Mouse (Mus musculus) neural tube, embryonic 14.5 days (tissue): ENCODE measurements around the gene Prss57. TPM values are rescaled to one million over a fixed set of nuclear protein-coding genes. Genes with fewer than 3 reads are reported as not detected.

ENCODE experiments used
- ATAC-seq: fragments of 200-750 bp; cut with Nextera tagmentation; 2 replicates; pipeline ENCODE4 v1.8.0; 2017; ENCODE audit warnings: low read depth, mild to moderate bottlenecking, moderate TSS enrichment, moderate library complexity
- H3K27ac ChIP-seq: fragments of 300-500 bp; sonication (generic); 2 replicates; pipeline ENCODE4 v1.5.1; 2014; ENCODE audit warnings: low read depth, mild to moderate bottlenecking, control low read depth, low read length, moderate library complexity, mixed read lengths
- H3K27me3 ChIP-seq: fragments of 300-500 bp; sonication (generic); 2 replicates; pipeline ENCODE4 v1.6.1; 2014; ENCODE audit warnings: low read length; ENCODE audit not compliant: control insufficient read depth, insufficient read depth
- H3K36me3 ChIP-seq: fragments of 300-500 bp; sonication (generic); 2 replicates; pipeline ENCODE4 v1.6.1; 2014; ENCODE audit warnings: low read length, mixed read lengths; ENCODE audit not compliant: control insufficient read depth, insufficient read depth
- H3K4me1 ChIP-seq: fragments of 300-500 bp; sonication (generic); 2 replicates; pipeline ENCODE4 v1.6.1; 2014; ENCODE audit warnings: low read length; ENCODE audit not compliant: control insufficient read depth, insufficient read depth
- H3K4me2 ChIP-seq: fragments of 300-500 bp; sonication (generic); 2 replicates; pipeline ENCODE4 v1.6.1; 2014; ENCODE audit warnings: mild to moderate bottlenecking, low read depth, low read length, control low read depth
- H3K4me3 ChIP-seq: fragments of 300-500 bp; sonication (generic); 2 replicates; pipeline ENCODE4 v1.5.1; 2014; ENCODE audit warnings: low read depth, low read length, control low read depth, mixed read lengths
- H3K9ac ChIP-seq: fragments of 300-500 bp; sonication (generic); replicated peaks from 2 replicates; pipeline ENCODE4 v1.6.1; 2014; ENCODE audit warnings: low read depth, mild to moderate bottlenecking, control low read depth, low read length, mixed read lengths
- H3K9me3 ChIP-seq: fragments of 300-500 bp; sonication (generic); 2 replicates; pipeline ENCODE4 v1.6.1; 2016; ENCODE audit warnings: low read length; ENCODE audit not compliant: control insufficient read depth
- WGBS: fragments of 180-500 bp; shearing (Covaris S2); extraction: QIAGEN DNeasy Blood & Tissue Kit; methylation state at CpG from one replicate; pipeline ENCODE4 v1.1.7; 2014; 5-methylcytosine and 5-hydroxymethylcytosine counted together
- polyA plus RNA-seq: library from polyadenylated mRNA; unstranded; fragments of >200 nt; fragmentation: Nextera tagmentation; extraction: Ambion mirVana; gene quantifications from 2 replicates; pipeline ENCODE4 v1.2.1, GENCODE M21; 2014

Prss57 gene
- polyA plus RNA-seq, 1 experiment from 2014 or later, result not detected

DNA sequence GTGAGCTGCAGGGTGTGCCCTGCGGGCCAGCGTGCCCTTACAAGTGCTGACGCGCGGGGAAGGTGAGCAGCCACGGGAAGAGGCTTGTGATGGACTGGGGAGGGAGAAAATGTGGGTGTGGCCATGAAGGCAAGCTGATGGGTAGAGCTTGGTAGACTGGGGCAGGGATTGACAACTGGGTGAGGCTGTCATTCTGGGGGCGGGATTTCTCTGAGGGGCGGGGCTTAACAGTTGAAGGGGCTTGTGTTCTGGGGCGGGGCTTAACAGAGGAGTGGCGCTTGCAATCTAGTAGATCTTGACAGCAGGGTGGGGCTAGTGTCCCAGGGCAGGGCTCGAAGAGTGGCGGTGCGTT lies 10.1 kb downstream of the Prss57 start:
- H3K9me3 ChIP-seq, result no peaks in the 10 kb centered on the region
- 0% methylated on average over 13 of the region's 13 CpGs for WGBS
- H3K27ac ChIP-seq, result no peak overlapping the region
- H3K4me3 ChIP-seq, result peak overlapping the region; percentile 35
- H3K27me3 ChIP-seq, result peaks cover 8% of the 10 kb centered on the region
- no peak overlapping the region for H3K9ac ChIP-seq
- peak overlapping the region; percentile 64 for H3K4me2 ChIP-seq
- H3K36me3 ChIP-seq, result no peaks in the 10 kb centered on the region
- H3K4me1 ChIP-seq, result peaks cover 3% of the 10 kb centered on the region; the same call in 1 of the 2 replicates
- ATAC-seq, result peak; percentile 50

DNA sequence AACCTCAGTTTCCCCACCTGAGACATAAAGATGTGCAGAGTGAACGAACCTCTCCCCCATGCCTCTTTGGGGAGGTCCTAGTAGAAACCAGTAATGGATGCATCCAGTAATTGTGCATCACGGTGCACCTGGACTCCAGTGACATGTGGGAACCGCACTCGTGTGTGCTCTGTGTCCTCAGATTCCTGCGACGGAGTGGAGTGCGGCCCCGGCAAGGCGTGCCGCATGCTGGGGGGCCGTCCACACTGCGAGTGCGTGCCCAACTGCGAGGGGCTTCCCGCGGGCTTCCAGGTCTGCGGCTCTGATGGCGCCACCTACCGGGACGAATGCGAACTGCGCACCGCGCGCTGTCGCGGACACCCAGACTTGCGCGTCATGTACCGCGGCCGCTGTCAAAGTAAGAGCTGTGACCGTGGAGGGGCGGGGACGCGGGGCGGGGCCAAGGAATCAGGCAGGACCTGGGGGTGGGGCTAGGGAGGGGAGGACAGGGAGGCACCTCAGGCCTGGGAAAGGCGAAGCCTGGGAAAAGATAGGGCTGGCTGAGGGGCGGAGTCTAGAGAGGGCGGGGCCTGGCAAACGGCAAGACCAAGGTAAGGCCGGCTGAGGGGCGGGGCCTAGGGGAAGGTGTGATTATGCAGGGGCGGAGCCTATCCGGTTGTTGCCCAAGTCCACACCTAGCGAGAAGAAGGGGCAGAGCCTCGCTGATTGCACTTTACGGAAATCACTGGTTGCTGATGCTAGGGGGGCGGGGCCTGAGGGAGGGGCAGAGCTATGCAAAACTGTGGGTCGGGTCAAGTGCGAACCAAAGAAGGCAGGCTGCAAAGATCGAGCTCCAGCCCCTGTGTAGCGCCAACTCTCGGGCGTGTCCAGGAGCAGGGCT lies 10.7 kb downstream of the Prss57 start:
- no peak overlapping the region for H3K9ac ChIP-seq
- H3K4me1 ChIP-seq, result peaks cover 3% of the 10 kb centered on the region; the same call in 1 of the 2 replicates
- H3K27ac ChIP-seq, result no peak overlapping the region
- 2% methylated on average over 55 of the region's 55 CpGs for WGBS
- ATAC-seq, result peak; percentile 92
- no peaks in the 10 kb centered on the region for H3K9me3 ChIP-seq
- H3K27me3 ChIP-seq, result peaks cover 8% of the 10 kb centered on the region
- H3K4me3 ChIP-seq, result peak overlapping the region; percentile 35
- peak overlapping the region; percentile 64 for H3K4me2 ChIP-seq
- H3K36me3 ChIP-seq, result no peaks in the 10 kb centered on the region

DNA sequence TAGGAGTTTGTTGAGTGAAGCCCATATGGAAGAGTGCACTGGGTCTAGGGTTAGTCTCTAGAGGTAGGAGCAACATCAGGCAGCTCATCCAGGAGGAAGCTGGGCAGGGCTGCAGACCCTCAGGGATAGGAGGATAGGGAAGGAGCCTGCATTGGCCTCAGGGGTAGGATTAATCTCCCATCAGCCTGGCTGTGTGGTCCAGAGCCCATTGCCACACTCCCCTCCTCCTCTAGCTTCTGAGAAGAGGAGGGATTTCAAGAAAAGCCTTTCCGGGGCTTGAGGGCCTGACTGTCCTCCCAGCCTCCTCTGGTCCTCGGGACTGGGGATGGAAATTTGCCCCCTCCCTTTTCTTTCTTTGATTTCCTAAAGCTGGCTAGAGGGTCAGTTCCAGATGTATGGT lies 11.6 kb downstream of the Prss57 start:
- peaks cover 8% of the 10 kb centered on the region for H3K27me3 ChIP-seq
- no peak overlapping the region for H3K4me2 ChIP-seq
- H3K27ac ChIP-seq, result no peak overlapping the region
- H3K4me3 ChIP-seq, result no peak overlapping the region
- H3K4me1 ChIP-seq, result peaks cover 3% of the 10 kb centered on the region; the same call in 1 of the 2 replicates
- ATAC-seq, result no peak
- 24% methylated on average over 2 of the region's 2 CpGs for WGBS
- no peak overlapping the region for H3K9ac ChIP-seq
- H3K9me3 ChIP-seq, result no peaks in the 10 kb centered on the region
- no peaks in the 10 kb centered on the region for H3K36me3 ChIP-seq

DNA sequence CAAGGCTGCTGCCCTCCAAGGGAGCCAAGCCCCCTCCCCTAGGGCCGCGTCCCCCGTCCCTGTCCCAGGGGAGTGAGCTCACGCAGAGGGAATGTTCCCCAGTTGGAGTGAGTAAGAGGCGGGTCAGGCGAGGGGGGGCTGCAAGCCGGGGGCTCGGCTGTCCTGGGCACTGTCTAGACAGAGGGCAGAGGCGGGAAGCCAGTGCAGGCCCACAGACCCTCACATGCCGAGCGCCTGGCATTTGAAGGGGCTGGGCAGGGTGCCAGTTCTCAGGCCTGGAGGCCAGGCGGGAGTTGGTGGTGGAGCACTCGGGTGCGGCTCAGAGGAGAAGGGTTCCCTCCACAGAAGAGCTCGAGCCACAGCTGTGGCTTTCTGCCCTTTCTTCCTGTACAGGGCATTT lies 12.8 kb downstream of the Prss57 start:
- no peaks in the 10 kb centered on the region for H3K36me3 ChIP-seq
- 6% methylated on average over 15 of the region's 15 CpGs for WGBS
- peaks cover 8% of the 10 kb centered on the region for H3K27me3 ChIP-seq
- H3K4me1 ChIP-seq, result peaks cover 3% of the 10 kb centered on the region; the same call in 1 of the 2 replicates
- H3K9ac ChIP-seq, result no peak overlapping the region
- ATAC-seq, result 0 out of 2 replicates have a peak, but pooled peaks have one; percentile 7
- H3K9me3 ChIP-seq, result no peaks in the 10 kb centered on the region
- no peak overlapping the region for H3K27ac ChIP-seq
- no peak overlapping the region for H3K4me3 ChIP-seq
- H3K4me2 ChIP-seq, result no peak overlapping the region

DNA sequence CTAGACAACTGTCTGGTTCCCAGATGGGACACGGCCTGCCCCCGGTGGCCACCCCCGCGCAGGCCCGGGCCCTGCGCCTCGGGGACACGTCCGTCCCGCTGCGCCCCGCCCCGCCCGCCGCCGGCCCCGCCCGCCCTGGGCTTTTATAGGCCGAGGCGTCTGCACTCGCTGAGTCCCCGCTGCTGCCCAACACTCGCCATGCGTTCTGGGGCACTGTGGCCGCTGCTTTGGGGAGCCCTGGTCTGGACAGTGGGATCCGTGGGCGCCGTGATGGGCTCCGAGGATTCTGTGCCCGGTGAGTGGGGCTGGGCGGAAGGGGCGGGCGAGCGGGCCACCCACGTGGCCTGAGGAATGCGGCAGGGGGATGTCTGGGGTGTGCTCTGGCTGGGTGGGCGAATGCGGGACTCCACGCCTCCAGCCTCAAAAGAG lies 13.6 kb downstream of the Prss57 start, which contains the start of gene Fstl3:
Gene Fstl3 (plus strand): TSS at position 170 of the 429 bp plus-strand sequence.
- Histone ChIP-seq H3K4me1 (peaks cover 3% of the 10 kb centered on the region; the same call in 1 of the 2 replicates), H3K27me3 (peaks cover 8% of the 10 kb centered on the region), H3K27ac (no peak within 1 kb of the TSS), H3K9ac (0 out of 2 replicates have a peak within 1 kb of the TSS, but pooled peaks have one; percentile 28), H3K36me3 (no peaks in the 10 kb centered on the region), H3K4me2 (peak within 1 kb of the TSS; percentile 38), H3K9me3 (no peaks in the 10 kb centered on the region), H3K4me3 (peak within 1 kb of the TSS; percentile 15)
- ATAC-seq, result no peak
- whole genome bisulfite sequencing, result under 1% methylated on average over 39 of the region's 39 CpGs

- peaks cover 5% of the 10 kb centered on the region for H3K27me3 ChIP-seq
- no peak overlapping the region for H3K4me2 ChIP-seq
- WGBS, result 64% methylated on average over 5 of the region's 5 CpGs
- H3K4me3 ChIP-seq, result no peak overlapping the region
- no peaks in the 10 kb centered on the region for H3K9me3 ChIP-seq
- H3K9ac ChIP-seq, result no peak overlapping the region
- H3K4me1 ChIP-seq, result peaks cover 3% of the 10 kb centered on the region; the same call in 1 of the 2 replicates
- no peaks in the 10 kb centered on the region for H3K36me3 ChIP-seq
- no peak overlapping the region for H3K27ac ChIP-seq
- ATAC-seq, result no peak
These were observed 16.1 kb downstream of the Prss57 start for GRCm38 (mm10) chr10:79774486-79775279.

DNA sequence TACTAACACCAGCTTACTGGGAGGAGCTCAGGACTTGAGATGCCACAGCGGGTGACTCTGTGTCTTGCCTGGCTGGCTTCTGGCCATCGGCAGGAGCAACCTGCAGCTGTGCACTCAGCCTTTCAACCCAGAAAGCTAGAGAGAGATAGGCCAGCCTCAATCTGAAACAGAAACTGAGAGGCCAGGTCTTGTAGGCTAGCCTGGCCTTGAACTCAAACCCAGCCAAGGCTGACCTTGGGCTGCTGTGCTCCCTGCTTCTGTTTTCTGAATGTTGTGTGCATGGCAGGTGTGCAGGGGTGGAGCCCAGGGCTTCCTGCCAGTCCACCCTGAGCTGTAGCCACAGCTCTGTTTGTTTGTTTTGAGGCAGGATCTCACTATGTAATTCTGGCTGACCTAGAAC lies 17.6 kb downstream of the Prss57 start:
- Histone ChIP-seq H3K27ac (no peak overlapping the region), H3K4me3 (no peak overlapping the region)
- 100% methylated on average over 2 of the region's 2 CpGs for WGBS

GRCm38 (mm10) chr10:79772320-79772719 lies 18.4 kb downstream of the Prss57 start:
- H3K9ac ChIP-seq, result no peak overlapping the region
- 89% methylated on average over 3 of the region's 3 CpGs for WGBS
- H3K4me2 ChIP-seq, result no peak overlapping the region
- no peaks in the 10 kb centered on the region for H3K36me3 ChIP-seq
- peaks cover 5% of the 10 kb centered on the region; the same call in 1 of the 2 replicates for H3K27me3 ChIP-seq
- peaks cover 11% of the 10 kb centered on the region; the same call in 1 of the 2 replicates for H3K4me1 ChIP-seq
- no peaks in the 10 kb centered on the region for H3K9me3 ChIP-seq
- no peak for ATAC-seq
- H3K4me3 ChIP-seq, result no peak overlapping the region
- H3K27ac ChIP-seq, result no peak overlapping the region

More for the DNA sequence above, 17.6 kb downstream of the Prss57 start:
- H3K4me2 ChIP-seq, result no peak overlapping the region
- peaks cover 5% of the 10 kb centered on the region; the same call in 1 of the 2 replicates for H3K27me3 ChIP-seq
- H3K36me3 ChIP-seq, result no peaks in the 10 kb centered on the region
- peaks cover 5% of the 10 kb centered on the region; the same call in 1 of the 2 replicates for H3K4me1 ChIP-seq
- no peak overlapping the region for H3K9ac ChIP-seq
- no peak for ATAC-seq
- H3K9me3 ChIP-seq, result no peaks in the 10 kb centered on the region
